Mouse (Mus musculus) forebrain, embryonic 14.5 days (tissue): ENCODE results near the gene Egr2. TPM values are rescaled to one million over a fixed set of nuclear protein-coding genes. Genes with fewer than 3 reads are reported as not detected.

Experiments
- ATAC-seq: fragments of 200-750 bp; cut with Nextera tagmentation; 2 replicates; pipeline ENCODE4 v1.8.0; 2017; ENCODE audit warnings: mild to moderate bottlenecking, moderate library complexity
- DNase-seq: peaks from one replicate; pipeline ENCODE4 v3.0.0-alpha.2; 2015; ENCODE audit warnings: low spot score
- H3K27ac ChIP-seq: fragments of 300-500 bp; sonication (generic); 2 replicates; pipeline ENCODE4 v1.5.1; 2014; ENCODE audit warnings: low read depth, mild to moderate bottlenecking, control low read depth, low read length, moderate library complexity
- H3K27me3 ChIP-seq: fragments of 300-500 bp; sonication (generic); replicated peaks from 2 replicates; pipeline ENCODE4 v1.6.1; 2014; ENCODE audit warnings: low read length, control low read depth, mixed read lengths; ENCODE audit not compliant: control insufficient read depth, insufficient read depth
- H3K36me3 ChIP-seq: fragments of 300-500 bp; sonication (generic); 2 replicates; pipeline ENCODE4 v1.6.1; 2014; ENCODE audit warnings: low read length, control low read depth; ENCODE audit not compliant: control insufficient read depth, insufficient read depth
- H3K4me1 ChIP-seq: fragments of 300-500 bp; sonication (generic); 2 replicates; pipeline ENCODE4 v1.6.1; 2014; ENCODE audit warnings: antibody characterized with exemption, low read length, control low read depth; ENCODE audit not compliant: control insufficient read depth, insufficient read depth
- H3K4me2 ChIP-seq: fragments of 300-500 bp; sonication (generic); 2 replicates; pipeline ENCODE4 v1.6.1; 2014; ENCODE audit warnings: mild to moderate bottlenecking, control low read depth, low read length
- H3K4me3 ChIP-seq: fragments of 300-500 bp; sonication (generic); 2 replicates; pipeline ENCODE4 v1.5.1; 2014; ENCODE audit warnings: low read depth, low read length, control low read depth
- H3K9ac ChIP-seq: fragments of 300-500 bp; sonication (generic); 2 replicates; pipeline ENCODE4 v1.6.1; 2014; ENCODE audit warnings: mild to moderate bottlenecking, low read length, control low read depth, moderate library complexity
- H3K9me3 ChIP-seq: fragments of 300-500 bp; sonication (generic); replicated peaks from 2 replicates; pipeline ENCODE4 v1.6.1; 2016; ENCODE audit warnings: low read length, control low read depth, mixed read lengths; ENCODE audit not compliant: control insufficient read depth
- WGBS: fragments of 180-500 bp; shearing (Covaris S2); extraction: QIAGEN DNeasy Blood & Tissue Kit; methylation state at CpG from one replicate; pipeline ENCODE4 v1.1.7; 2014; 5-methylcytosine and 5-hydroxymethylcytosine counted together
- polyA plus RNA-seq: library from polyadenylated mRNA; unstranded; fragments of >200 nt; fragmentation: Nextera tagmentation; extraction: Ambion mirVana; gene quantifications from 2 replicates; pipeline ENCODE4 v1.2.1, GENCODE M21; 2014

Egr2 gene
- polyA plus RNA-seq, 1 experiment from 2014 or later = 0.08 TPM

DNA sequence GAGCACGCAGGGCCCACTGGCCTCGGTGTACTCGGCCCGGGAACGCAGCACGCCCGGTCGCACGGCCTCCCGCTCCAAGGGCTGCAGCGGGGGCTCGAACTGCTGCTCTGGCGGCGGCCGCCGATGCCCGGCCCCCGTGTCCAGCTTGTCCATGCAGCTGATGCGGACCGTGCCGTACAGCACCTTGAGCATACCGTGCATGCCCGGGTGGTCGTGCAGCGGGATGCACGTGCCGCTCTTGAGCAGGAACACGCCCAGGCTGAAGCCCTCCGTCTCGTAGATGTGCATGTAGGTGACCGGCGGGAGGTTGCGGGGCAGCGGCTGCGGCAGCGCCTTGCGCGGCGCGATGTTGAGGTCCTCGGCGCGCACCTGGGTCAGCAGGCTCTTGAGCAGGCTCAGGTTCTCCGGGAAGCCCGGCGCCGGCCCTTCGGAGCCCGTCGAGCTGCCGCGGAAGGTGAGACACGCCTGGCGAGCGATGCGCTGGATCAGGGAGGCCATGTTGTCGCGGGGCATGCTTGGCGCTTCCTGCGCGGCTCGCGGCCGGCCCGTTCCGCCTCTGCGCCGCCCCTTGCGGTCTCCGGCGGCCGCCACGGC lies 13.1 kb downstream of the Egr2 start:
- H3K9me3 ChIP-seq = no peaks in the 10 kb centered on the region
- WGBS = under 1% methylated on average over 68 of the region's 73 CpGs

DNA sequence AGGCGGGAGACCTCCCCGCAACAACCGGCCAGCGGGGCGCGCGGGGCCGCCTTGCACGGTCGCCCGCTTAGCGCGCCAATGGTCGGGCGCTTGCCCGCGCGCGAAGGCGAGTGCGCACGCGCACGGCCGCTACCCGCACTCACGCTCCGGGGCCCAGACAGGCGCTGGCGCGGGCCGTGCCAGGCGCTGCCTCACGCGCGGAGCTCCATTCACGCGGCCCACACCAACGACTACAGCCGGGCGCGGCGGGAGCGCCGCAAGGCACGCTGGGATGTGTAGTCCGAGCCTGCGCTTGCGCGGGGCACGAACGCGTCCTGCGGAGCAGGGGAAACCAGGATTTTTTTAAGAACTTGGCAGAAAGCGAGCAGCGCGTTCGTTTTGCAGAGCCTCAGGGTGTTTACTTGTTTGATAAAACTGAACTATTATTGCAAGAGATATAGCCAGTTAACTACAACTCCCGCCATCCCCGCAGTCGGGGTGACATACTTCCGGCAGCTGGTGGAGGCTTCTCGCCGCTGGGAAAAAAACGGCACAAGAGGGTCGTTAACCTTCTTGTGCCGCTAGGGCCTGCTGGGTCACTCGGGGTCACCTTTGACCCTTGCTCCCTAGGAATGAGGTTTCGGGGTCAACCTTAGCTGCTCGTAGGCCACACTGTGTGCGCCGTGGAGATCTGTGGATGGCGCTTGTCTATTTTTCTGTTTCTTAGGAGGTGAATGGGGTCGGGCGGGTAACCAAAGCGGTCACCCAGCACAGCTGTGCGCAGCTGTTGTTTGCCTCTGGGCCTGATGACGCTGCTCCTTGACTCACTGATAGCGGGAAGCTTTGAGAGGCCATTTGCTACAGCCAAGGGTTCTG lies 13.8 kb downstream of the Egr2 start, which contains the start of gene Ado:
TSS of gene Ado (minus strand) at position 79 of the 855 bp plus-strand sequence.
- Histone ChIP-seq H3K4me3 (peak within 1 kb of the TSS; percentile 79), H3K9me3 (no peaks in the 10 kb centered on the region), H3K27me3 (peaks cover 41% of the 10 kb centered on the region), H3K4me2 (peak within 1 kb of the TSS; percentile 98), H3K9ac (peak within 1 kb of the TSS; percentile 84), H3K27ac (peak within 1 kb of the TSS; percentile 94), H3K36me3 (peaks cover 2% of the 10 kb centered on the region; the same call in 1 of the 2 replicates), H3K4me1 (peaks cover 18% of the 10 kb centered on the region)
- WGBS = under 1% methylated on average over 78 of the region's 79 CpGs
- DNase-seq (peak; percentile 97), ATAC-seq (peak; percentile 99)

More for the DNA sequence above, 13.1 kb downstream of the Egr2 start:
- DNase-seq (no peak), ATAC-seq (peak; percentile 78)
- Histone ChIP-seq H3K4me1 (peaks cover 18% of the 10 kb centered on the region), H3K27ac (peak overlapping the region; percentile 94), H3K36me3 (peaks cover 2% of the 10 kb centered on the region; the same call in 1 of the 2 replicates), H3K27me3 (peaks cover 37% of the 10 kb centered on the region), H3K9ac (peak overlapping the region; percentile 84), H3K4me3 (peak overlapping the region; percentile 79), H3K4me2 (peak overlapping the region; percentile 98)

DNA sequence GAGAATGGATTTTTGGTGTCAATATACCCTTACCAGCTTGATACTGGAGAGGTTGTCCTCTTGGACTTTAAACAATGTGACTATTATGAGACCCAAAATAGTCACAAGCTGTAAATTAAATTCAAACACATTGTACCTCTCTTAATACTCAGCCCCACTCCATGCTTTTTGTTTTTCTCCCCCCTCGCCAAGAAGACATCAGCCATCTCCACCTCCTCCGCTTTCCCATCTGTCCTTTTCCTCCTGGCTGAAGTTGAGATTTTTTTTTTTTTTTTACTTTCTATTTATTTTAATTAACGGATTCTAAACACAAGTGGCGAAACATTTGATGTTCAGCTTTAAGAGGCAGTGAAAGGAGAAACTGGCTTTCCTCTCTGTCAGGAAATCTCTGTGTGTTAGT lies 22.8 kb downstream of the Egr2 start:
- DNase-seq (peak; percentile 20), ATAC-seq (no peak)
- Histone ChIP-seq H3K27ac (no peak overlapping the region), H3K9ac (no peak overlapping the region), H3K27me3 (peaks cover 72% of the 10 kb centered on the region), H3K36me3 (no peaks in the 10 kb centered on the region), H3K4me1 (0 out of 2 replicates have a peak, but pooled peaks cover 5% of the 10 kb centered on the region), H3K4me2 (no peak overlapping the region), H3K9me3 (peaks cover 12% of the 10 kb centered on the region; the same call in 1 of the 2 replicates), H3K4me3 (no peak overlapping the region)
- WGBS = 67% methylated on average over 4 of the region's 4 CpGs

DNA sequence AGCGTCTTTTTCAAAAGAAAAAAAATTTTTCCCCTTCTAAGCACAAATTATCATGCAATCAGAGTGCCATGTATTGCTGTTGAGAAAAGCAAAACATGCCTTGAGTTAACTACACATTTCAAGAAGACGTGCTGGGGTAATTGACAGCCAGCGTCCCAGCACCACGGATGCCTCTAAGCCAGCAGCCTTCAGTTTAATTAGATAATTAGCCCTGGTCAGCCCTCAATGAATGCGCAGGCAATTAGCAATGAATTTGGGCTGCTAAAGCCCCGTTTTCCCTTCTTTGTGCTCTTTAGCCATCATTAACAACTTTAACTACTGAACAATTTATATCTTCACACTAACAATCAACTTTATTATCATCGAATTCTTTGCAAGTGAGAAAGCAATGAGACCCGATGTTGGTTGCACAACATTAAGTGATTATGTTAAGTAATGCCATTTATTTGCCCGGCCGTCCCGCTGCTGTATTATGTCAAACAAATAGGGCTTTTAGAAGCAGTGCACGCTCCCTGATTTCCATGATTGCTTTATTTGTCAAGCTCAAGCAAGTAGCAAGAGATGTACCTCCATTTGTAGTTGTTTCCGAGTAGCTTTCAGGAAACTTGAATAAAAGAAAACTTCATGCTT lies 24.6 kb downstream of the Egr2 start:
- H3K9me3 ChIP-seq = peaks cover 12% of the 10 kb centered on the region; the same call in 1 of the 2 replicates
- peaks cover 82% of the 10 kb centered on the region for H3K27me3 ChIP-seq
- no peak overlapping the region for H3K4me3 ChIP-seq
- H3K4me1 ChIP-seq = 0 out of 2 replicates have a peak, but pooled peaks cover 5% of the 10 kb centered on the region
- no peak overlapping the region for H3K9ac ChIP-seq
- ATAC-seq = peak; percentile 95
- peak; percentile 93 for DNase-seq
- WGBS = 5% methylated on average over 13 of the region's 13 CpGs
- H3K27ac ChIP-seq = no peak overlapping the region
- 0 out of 2 replicates have a peak overlapping the region, but pooled peaks have one; percentile 5 for H3K4me2 ChIP-seq
- H3K36me3 ChIP-seq = no peaks in the 10 kb centered on the region

DNA sequence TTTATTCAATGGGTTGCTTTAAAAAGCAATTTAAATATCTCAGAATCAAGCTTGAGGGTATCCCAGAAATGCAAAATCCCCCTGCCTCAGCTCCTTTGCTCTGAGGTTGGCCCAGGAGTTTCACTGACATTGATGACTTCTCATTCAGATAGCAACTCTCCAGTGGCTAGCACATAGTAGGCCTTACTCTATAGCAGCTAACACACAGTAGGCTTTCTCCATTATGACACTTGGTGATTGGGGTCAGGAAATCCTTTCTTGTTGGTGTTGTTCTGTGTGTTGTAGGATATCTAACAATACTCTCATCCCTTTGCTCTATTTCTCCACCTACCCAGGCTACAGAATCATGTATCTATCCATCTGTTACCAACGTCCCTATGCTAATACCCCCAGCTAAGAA lies 25.9 kb downstream of the Egr2 start:
- H3K9me3 ChIP-seq = peaks cover 12% of the 10 kb centered on the region; the same call in 1 of the 2 replicates
- no peak overlapping the region for H3K9ac ChIP-seq
- DNase-seq = no peak
- H3K4me3 ChIP-seq = no peak overlapping the region
- no peak overlapping the region for H3K4me2 ChIP-seq
- WGBS = 73% methylated on average over 1 of the region's 1 CpGs
- no peak for ATAC-seq
- H3K36me3 ChIP-seq = no peaks in the 10 kb centered on the region
- H3K4me1 ChIP-seq = 0 out of 2 replicates have a peak, but pooled peaks cover 5% of the 10 kb centered on the region
- H3K27me3 ChIP-seq = peaks cover 74% of the 10 kb centered on the region
- H3K27ac ChIP-seq = no peak overlapping the region

DNA sequence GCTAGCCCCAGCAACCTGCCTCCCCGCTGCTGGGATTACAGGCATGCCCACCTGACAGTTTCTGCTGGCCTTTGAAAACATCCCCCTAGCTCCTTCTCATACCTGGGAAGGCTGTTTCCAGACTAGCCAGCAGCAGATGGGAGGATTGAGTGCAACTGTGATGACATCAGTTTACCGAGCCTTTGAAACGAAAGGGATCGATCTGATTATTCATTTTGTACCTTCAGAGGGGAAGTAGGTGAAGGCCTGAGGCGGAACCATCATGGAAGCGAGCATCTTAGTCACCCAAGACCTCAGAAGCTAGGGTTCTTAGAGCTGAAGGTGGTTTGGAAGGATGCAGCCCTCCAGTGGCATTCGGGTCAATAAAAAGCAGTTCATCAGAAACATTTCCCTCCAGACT lies 29.2 kb downstream of the Egr2 start:
- H3K4me1 ChIP-seq = 0 out of 2 replicates have a peak, but pooled peaks cover 5% of the 10 kb centered on the region
- H3K4me3 ChIP-seq = no peak overlapping the region
- peaks cover 72% of the 10 kb centered on the region for H3K27me3 ChIP-seq
- H3K9me3 ChIP-seq = no peaks in the 10 kb centered on the region
- H3K4me2 ChIP-seq = no peak overlapping the region
- no peaks in the 10 kb centered on the region for H3K36me3 ChIP-seq
- ATAC-seq (no peak), DNase-seq (no peak)
- H3K9ac ChIP-seq = no peak overlapping the region
- no peak overlapping the region for H3K27ac ChIP-seq
- WGBS = 93% methylated on average over 7 of the region's 7 CpGs

DNA sequence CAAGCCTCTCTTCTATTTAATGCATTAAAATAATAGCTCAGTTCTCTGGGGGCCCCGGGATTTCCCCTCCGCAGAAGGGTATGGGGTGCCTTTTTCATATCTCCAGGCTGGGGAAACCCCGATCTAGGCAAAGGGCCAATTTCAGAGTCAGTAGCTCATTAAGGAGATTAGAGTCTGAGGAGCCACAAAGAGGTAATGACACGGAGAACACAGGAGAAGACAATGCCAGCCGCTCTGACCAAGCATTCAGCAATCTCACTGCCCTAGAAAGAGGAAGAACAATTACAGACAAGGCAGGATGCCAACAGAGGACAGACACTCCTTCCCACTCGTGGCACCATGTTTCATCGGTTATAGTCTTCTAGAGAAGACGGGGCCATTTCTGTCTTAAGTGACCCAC lies 30.8 kb downstream of the Egr2 start:
- ATAC-seq (peak; percentile 68; the same call in 1 of the 2 replicates), DNase-seq (peak; percentile 59)
- H3K4me1 ChIP-seq = no peaks in the 10 kb centered on the region
- no peak overlapping the region for H3K4me2 ChIP-seq
- no peak overlapping the region for H3K27ac ChIP-seq
- no peak overlapping the region for H3K9ac ChIP-seq
- H3K36me3 ChIP-seq = no peaks in the 10 kb centered on the region
- no peak overlapping the region for H3K4me3 ChIP-seq
- WGBS = 9% methylated on average over 8 of the region's 8 CpGs
- peaks cover 76% of the 10 kb centered on the region for H3K27me3 ChIP-seq
- no peaks in the 10 kb centered on the region for H3K9me3 ChIP-seq

DNA sequence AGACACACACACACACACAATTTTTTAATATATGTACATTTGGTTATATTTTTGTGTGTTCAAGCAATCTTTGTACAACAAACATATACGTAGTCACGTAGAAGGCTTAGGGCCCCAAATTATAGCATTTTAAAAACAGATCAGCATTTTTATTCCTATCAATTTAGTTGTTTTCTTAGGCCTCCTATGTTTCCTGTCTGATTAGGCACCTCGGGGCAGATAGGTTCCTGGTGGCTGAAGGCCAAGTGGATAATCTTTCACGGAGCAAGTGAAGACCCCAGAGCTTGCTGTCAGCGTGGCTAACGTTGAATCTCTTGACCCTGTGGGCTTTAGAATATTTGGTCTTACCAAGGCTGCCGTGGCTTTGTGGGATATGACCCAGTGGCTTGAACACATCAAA lies 34.3 kb downstream of the Egr2 start:
- no peak for DNase-seq
- H3K27me3 ChIP-seq = peaks cover 57% of the 10 kb centered on the region

More for the DNA sequence above, 34.3 kb downstream of the Egr2 start:
- Histone ChIP-seq H3K36me3 (no peaks in the 10 kb centered on the region), H3K27ac (no peak overlapping the region), H3K9me3 (no peaks in the 10 kb centered on the region), H3K9ac (no peak overlapping the region), H3K4me1 (no peaks in the 10 kb centered on the region), H3K4me2 (no peak overlapping the region), H3K4me3 (no peak overlapping the region)
- 86% methylated on average over 7 of the region's 7 CpGs for WGBS
- no peak for ATAC-seq
